Mouse (Mus musculus): ENCODE measurements at regions not wholly inside any gene's neighbourhood (a gene's known extent, or its start where the extent isn't known, plus 50 kb on each side); places are given as distances from the start of the nearest gene placed in this dataset.

DNA sequence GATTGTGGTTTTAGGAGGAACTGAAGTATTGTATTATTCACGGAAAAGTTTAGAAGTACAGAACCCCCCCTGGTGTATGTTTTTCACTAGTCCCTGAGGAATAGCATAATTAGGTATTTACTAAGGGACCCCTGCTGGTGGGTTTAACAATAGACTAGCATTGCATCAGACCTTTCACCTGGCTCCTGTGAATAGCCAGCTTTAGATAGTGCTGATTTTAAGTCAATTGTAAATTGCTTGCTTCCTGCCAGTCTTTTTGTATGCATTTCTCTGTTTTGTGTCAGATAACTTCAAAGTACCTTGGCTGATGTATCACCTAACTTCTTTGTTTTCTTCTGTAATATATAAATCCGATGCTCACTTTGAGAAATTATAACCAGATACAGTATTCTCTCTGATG is 116.1 kb upstream of the Chst7 start:
- H3K4me1 ChIP-seq (ENCODE audit: control insufficient read depth, insufficient read depth) = no peaks in the 10 kb centered on the region
- no peak for DNase-seq (ENCODE audit: low spot score)
- no peak overlapping the region for H3K9ac ChIP-seq (replicated peaks; ENCODE audit: low read depth, low read length)
- H3K4me2 ChIP-seq (ENCODE audit: low read depth, low read length) = no peak overlapping the region
- 73% methylated on average over 2 of the region's 2 CpGs for WGBS
- H3K27me3 ChIP-seq (ENCODE audit: control insufficient read depth, insufficient read depth, low read length) = no peaks in the 10 kb centered on the region
- H3K27ac ChIP-seq (ENCODE audit: low read depth) = no peak overlapping the region
- no peaks in the 10 kb centered on the region for H3K9me3 ChIP-seq (replicated peaks; ENCODE audit: control insufficient read depth, low read length)
- ATAC-seq (ENCODE audit: insufficient read depth, low read depth) = no peak
- H3K36me3 ChIP-seq (replicated peaks; ENCODE audit: control insufficient read depth, insufficient read depth, low read length) = no peaks in the 10 kb centered on the region
- TF ChIP-seq CTCF (IDR thresholded peaks at IDR 0.05; ENCODE audit: low read depth) = no peak
- no peak for TF ChIP-seq EP300 (IDR thresholded peaks at IDR 0.05; ENCODE audit: low read depth)
- H3K4me3 ChIP-seq (ENCODE audit: low read depth, low read length) = no peak overlapping the region
